Mouse (Mus musculus) CH12.LX (cell line): ENCODE data around the gene Rab3a.

Experiments
- CTCF ChIP-seq, 2 experiments: IDR thresholded peaks in 1 of 2; conservative IDR thresholded peaks in 1 of 2; 2 replicates each; pipeline ENCODE4 v1.5.1; 2011 to 2012; ENCODE audit warnings: low read depth in 2 of 2, low read length in 2 of 2, improper control_type of control experiment in 1 of 2, inconsistent platforms in 1 of 2, mild to moderate bottlenecking in 1 of 2, moderate library complexity in 1 of 2
- E2F4 ChIP-seq: IDR thresholded peaks from 2 replicates; pipeline ENCODE4 v1.6.1; 2011; ENCODE audit warnings: low read depth, low read length, improper control_type of control experiment; ENCODE audit not compliant: insufficient replicate concordance
- GABPA ChIP-seq: IDR thresholded peaks from 2 replicates; pipeline ENCODE4 v1.6.1; 2012; ENCODE audit warnings: low read depth, low read length, improper control_type of control experiment, inconsistent platforms; ENCODE audit not compliant: insufficient replicate concordance
- MAFK ChIP-seq: IDR thresholded peaks from 2 replicates; pipeline ENCODE4 v1.6.1; 2011; ENCODE audit warnings: low read length, improper control_type of control experiment; ENCODE audit not compliant: insufficient replicate concordance
- MAX ChIP-seq: IDR thresholded peaks from 2 replicates; pipeline ENCODE4 v1.6.1; 2011; ENCODE audit warnings: low read length, improper control_type of control experiment
- NELFE ChIP-seq: IDR thresholded peaks from 2 replicates; pipeline ENCODE4 v1.6.1; 2011; ENCODE audit warnings: low read depth, low read length, improper control_type of control experiment
- NRF1 ChIP-seq: IDR thresholded peaks from 2 replicates; pipeline ENCODE4 v1.6.1; 2014; ENCODE audit warnings: low read depth, mild to moderate bottlenecking, inconsistent platforms, low read length, improper control_type of control experiment, moderate library complexity
- POLR2A ChIP-seq: IDR thresholded peaks from 2 replicates; pipeline ENCODE4 v1.6.1; 2011; ENCODE audit warnings: low read depth, mild to moderate bottlenecking, improper control_type of control experiment, low read length
- USF1 ChIP-seq: IDR thresholded peaks from 2 replicates; pipeline ENCODE4 v1.6.1; 2014; ENCODE audit warnings: low read depth, mild to moderate bottlenecking, inconsistent platforms, low read length, improper control_type of control experiment
- ZNF384 ChIP-seq: IDR thresholded peaks from 2 replicates; pipeline ENCODE4 v1.6.1; 2012; ENCODE audit warnings: low read depth, low read length, improper control_type of control experiment, inconsistent platforms

DNA sequence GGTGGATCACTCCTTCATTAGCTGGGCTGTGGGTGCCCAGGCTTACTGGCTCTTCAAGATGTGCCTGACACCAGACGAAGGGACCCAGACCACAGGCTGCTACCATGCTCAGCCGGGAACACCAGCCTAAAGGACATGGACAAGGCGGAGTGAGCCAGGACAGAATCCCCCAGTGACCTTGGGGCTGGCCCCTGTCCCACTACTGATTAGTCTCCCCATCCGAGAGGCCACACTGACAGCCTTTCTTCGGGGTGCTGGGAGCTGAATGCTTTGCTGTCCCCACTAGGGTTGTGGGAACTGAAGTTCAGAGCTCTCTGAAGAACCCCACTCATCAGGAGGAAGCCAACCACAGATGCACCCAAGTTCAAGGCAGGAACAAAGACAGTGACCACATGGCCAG, 20.7 kb downstream of the Rab3a start:
- TF ChIP-seq CTCF (conservative IDR thresholded peaks at IDR 0.05 in 1 of 2, IDR thresholded peaks at IDR 0.05 in 1 of 2; ENCODE audit: low read depth in 2 of 2, low read length in 2 of 2): no peak
- TF ChIP-seq POLR2A: no peak
- TF ChIP-seq GABPA: no peak
- TF ChIP-seq E2F4: no peak
- no peak for TF ChIP-seq MAX
- TF ChIP-seq USF1: no peak
- no peak for TF ChIP-seq MAFK
- TF ChIP-seq ZNF384: no peak
- TF ChIP-seq NELFE: no peak
- no peak for TF ChIP-seq NRF1
